Mouse (Mus musculus): Measurements from ENCODE around the gene Lce1h.

DNA sequence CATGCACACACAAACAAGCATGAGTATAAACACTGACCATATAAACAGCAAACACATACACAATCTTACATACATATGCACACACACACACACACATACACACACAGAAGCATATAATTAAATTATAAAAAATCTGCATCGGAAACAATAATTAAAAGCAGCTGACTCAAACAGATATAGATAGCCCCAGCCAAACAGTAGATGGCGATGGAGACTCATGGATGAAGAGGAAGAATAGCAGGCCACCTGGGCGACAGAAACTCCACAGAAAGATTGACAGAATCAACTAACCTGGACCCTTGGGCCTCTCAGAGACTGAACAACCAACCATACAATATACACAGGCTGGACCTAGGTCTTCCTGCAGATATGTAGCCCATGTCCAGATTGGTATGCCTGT lies 11.7 kb downstream of the Lce1h start:
- TF ChIP-seq TAL1 (IDR thresholded peaks at IDR 0.05; ENCODE audit: low read length) (no peak), GATA1 (IDR thresholded peaks at IDR 0.05; ENCODE audit: low read length) (no peak)
